Mouse (Mus musculus): Measurements from ENCODE around the gene Trpm8. TPM values are rescaled to one million over a fixed set of nuclear protein-coding genes. Genes with fewer than 3 reads are reported as not detected.
A peak's percentile ranks its signal among the peaks of the same experiment; 100 is the strongest.

Trpm8 gene
- polyA plus RNA-seq, 1 experiment from 2014 or later: not detected

- WGBS: 83% methylated on average over 11 of the region's 11 CpGs
Observed at GRCm38 (mm10) chr1:88366881-88367644, 89.6 kb downstream of the Trpm8 start.

DNA sequence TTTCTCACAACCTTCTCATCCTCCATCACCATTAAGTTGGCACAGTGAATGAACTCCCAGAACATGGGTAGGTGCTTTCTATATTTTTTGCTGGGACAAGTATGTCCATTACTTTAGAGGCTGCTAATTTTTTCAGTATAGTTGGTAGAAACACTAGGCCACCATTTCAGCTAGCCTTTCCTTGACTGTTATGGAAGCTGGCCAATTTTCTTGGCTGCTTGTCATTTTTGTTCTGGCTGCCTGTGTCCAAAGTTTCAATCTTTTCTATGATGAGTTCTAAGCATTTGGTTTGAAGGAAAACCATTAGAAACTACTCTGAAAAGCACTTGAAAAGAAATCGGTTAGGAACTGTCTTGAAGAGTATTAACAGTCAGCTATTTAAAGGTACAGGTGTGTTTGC is 101.0 kb downstream of the Trpm8 start:
- Histone ChIP-seq H3K4me3 (no peak overlapping the region), H3K27me3 (replicated peaks) (no peaks in the 10 kb centered on the region), H3K27ac (no peak overlapping the region), H3K9me3 (no peaks in the 10 kb centered on the region), H3K36me3 (no peaks in the 10 kb centered on the region), H3K4me2 (replicated peaks) (no peak overlapping the region), H3K9ac (no peak overlapping the region), H3K4me1 (no peaks in the 10 kb centered on the region)
- 95% methylated on average over 1 of the region's 1 CpGs for WGBS
- no peak for ATAC-seq (ENCODE audit: low FRiP score, low read depth)

More at GRCm38 (mm10) chr1:88366881-88367644, 89.6 kb downstream of the Trpm8 start:
- no peak for ATAC-seq (ENCODE audit: low FRiP score, low read depth)
- H3K36me3 ChIP-seq: no peaks in the 10 kb centered on the region
- no peak overlapping the region for H3K27ac ChIP-seq
- H3K27me3 ChIP-seq (replicated peaks): no peaks in the 10 kb centered on the region
- no peaks in the 10 kb centered on the region for H3K4me1 ChIP-seq
- H3K9ac ChIP-seq: no peak overlapping the region
- H3K9me3 ChIP-seq: 0 out of 2 replicates have a peak, but pooled peaks cover 3% of the 10 kb centered on the region
- H3K4me3 ChIP-seq: no peak overlapping the region
- H3K4me2 ChIP-seq (replicated peaks): no peak overlapping the region

DNA sequence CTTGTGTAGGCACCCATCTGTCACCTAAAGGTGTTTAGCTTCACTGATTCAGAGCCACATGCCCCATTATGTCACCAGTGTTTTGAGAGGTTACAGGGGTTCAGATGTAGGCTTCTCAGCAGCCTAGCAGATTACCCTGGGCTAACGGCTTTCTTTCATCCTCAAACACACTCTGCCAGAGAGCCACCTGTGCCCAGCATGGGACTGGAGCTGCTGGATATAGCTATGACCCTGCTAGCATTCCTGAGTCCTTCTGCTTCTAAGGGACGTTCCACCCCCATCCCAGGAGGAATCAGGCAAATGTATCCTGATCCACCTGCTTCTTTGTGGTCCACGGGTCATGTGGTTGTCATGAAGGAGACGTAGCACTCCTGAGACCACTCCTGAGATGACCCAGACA is 114.2 kb downstream of the Trpm8 start:
- H3K36me3 ChIP-seq: no peaks in the 10 kb centered on the region
- no peaks in the 10 kb centered on the region for H3K4me1 ChIP-seq
- no peak overlapping the region for H3K27ac ChIP-seq
- no peak overlapping the region for H3K9ac ChIP-seq
- 74% methylated on average over 4 of the region's 4 CpGs for WGBS
- H3K9me3 ChIP-seq: no peaks in the 10 kb centered on the region
- no peak overlapping the region for H3K4me2 ChIP-seq (replicated peaks)
- ATAC-seq (ENCODE audit: low FRiP score, low read depth): no peak
- no peaks in the 10 kb centered on the region for H3K27me3 ChIP-seq (replicated peaks)
- H3K4me3 ChIP-seq: no peak overlapping the region

DNA sequence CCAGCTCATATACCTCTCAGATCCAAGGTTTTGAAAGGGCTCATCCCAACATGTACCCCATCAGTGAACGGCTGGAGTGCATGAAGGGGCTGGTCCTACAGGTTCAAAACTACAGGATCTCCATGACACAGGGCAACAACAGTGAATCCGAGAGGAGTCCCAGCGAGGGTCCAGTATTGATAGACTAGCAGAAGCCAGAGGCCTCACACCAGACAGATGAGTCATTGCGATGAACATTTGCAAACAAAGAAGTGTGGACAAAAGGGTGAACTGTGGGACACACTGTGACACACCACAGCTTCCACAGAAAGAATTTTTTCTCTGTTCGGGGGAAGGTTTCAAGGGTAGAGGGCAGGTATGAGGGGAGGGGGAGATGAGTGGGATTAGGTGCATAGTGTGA is 115.9 kb downstream of the Trpm8 start:
- Histone ChIP-seq H3K9ac (no peak overlapping the region), H3K4me1 (no peaks in the 10 kb centered on the region), H3K4me3 (no peak overlapping the region), H3K27ac (no peak overlapping the region), H3K27me3 (replicated peaks) (no peaks in the 10 kb centered on the region), H3K4me2 (replicated peaks) (no peak overlapping the region), H3K36me3 (no peaks in the 10 kb centered on the region), H3K9me3 (no peaks in the 10 kb centered on the region)
- ATAC-seq (ENCODE audit: low FRiP score, low read depth): no peak
- 87% methylated on average over 5 of the region's 5 CpGs for WGBS

- no peak overlapping the region for H3K4me3 ChIP-seq
- ATAC-seq (ENCODE audit: low FRiP score, low read depth): no peak
- 86% methylated on average over 3 of the region's 3 CpGs for WGBS
Observed at GRCm38 (mm10) chr1:88403378-88403777, 125.9 kb downstream of the Trpm8 start.

DNA sequence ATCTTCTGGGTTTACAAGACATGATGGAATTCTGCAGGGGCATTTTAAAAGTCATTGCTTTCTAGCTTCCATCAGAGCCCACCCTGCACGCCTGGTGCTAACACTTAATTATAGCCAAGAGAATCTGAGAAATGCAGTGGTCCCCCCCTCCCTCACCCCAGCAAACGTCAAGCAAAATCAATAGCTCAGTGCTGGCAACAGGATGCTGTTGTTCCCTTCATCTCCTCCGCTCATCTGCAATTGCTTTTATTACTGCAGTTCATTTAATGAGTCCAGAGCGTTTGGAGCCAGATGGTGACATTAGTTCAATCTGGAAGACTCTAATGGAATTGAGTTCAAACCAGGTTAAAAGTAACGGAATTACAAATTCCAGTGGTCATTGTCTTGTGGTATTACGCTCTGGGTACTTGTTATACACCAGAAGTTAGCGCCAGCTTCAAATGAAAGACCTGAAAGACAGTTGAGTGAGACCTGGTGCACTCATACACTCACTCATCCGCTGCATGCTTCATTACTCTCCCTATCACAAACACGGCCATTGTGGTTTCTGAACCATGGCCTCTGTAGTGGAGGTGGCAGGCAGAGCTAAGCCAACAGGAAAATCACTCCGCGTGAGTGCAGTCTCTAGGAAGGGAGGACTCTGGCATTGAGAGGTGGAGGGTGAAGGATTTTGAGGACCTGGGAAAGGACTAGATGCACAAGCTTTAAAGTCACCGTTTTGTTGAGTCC is 128.8 kb downstream of the Trpm8 start:
- no peak overlapping the region for H3K27ac ChIP-seq
- ATAC-seq (ENCODE audit: low FRiP score, low read depth): peak; percentile 37; the same call in 1 of the 2 replicates
- H3K9ac ChIP-seq: no peak overlapping the region
- no peaks in the 10 kb centered on the region for H3K9me3 ChIP-seq
- no peak overlapping the region for H3K4me3 ChIP-seq
- 50% methylated on average over 12 of the region's 12 CpGs for WGBS
- no peaks in the 10 kb centered on the region for H3K27me3 ChIP-seq (replicated peaks)
- 0 out of 2 replicates have a peak, but pooled peaks cover 6% of the 10 kb centered on the region for H3K4me1 ChIP-seq
- no peaks in the 10 kb centered on the region for H3K36me3 ChIP-seq
- no peak overlapping the region for H3K4me2 ChIP-seq (replicated peaks)

More at GRCm38 (mm10) chr1:88403378-88403777, 125.9 kb downstream of the Trpm8 start:
- Histone ChIP-seq H3K4me1 (0 out of 2 replicates have a peak, but pooled peaks cover 6% of the 10 kb centered on the region), H3K27ac (no peak overlapping the region), H3K9ac (no peak overlapping the region), H3K36me3 (no peaks in the 10 kb centered on the region), H3K27me3 (replicated peaks) (no peaks in the 10 kb centered on the region), H3K9me3 (no peaks in the 10 kb centered on the region), H3K4me2 (replicated peaks) (no peak overlapping the region)

DNA sequence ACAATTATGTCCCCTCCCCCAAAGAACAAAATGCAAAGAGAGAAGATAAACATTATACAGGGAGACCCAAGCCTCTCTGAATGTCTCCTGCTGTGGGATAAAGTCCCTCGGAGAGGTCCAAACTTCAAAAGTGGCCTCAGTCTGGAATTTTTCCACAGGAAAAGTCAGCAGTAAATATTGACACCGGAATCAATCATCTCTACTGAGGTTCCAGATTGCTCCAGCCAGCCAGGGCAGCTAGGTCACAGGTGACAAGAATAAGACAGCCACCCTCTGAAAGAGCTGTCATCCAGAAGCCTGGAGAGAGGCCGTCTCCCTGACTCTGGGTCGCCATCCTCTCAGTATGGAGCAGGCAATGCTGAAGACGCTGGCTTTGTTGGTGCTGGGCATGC is 129.3 kb downstream of the Trpm8 start, which contains the start of gene Spp2:
Gene Spp2, plus strand, starts transcription at position 155 of the 392 bp plus-strand sequence.
- ATAC-seq (ENCODE audit: low FRiP score, low read depth): no peak
- 83% methylated on average over 5 of the region's 5 CpGs for WGBS
- no peak within 1 kb of the TSS for H3K9ac ChIP-seq
- no peaks in the 10 kb centered on the region for H3K27me3 ChIP-seq (replicated peaks)
- no peak within 1 kb of the TSS for H3K27ac ChIP-seq
- H3K4me3 ChIP-seq: no peak within 1 kb of the TSS
- no peaks in the 10 kb centered on the region for H3K36me3 ChIP-seq
- H3K4me2 ChIP-seq (replicated peaks): no peak within 1 kb of the TSS
- H3K4me1 ChIP-seq: 0 out of 2 replicates have a peak, but pooled peaks cover 6% of the 10 kb centered on the region
- H3K9me3 ChIP-seq: no peaks in the 10 kb centered on the region

- Histone ChIP-seq H3K27ac (no peak overlapping the region), H3K4me3 (no peak overlapping the region), H3K27me3 (replicated peaks) (no peaks in the 10 kb centered on the region), H3K4me2 (replicated peaks) (no peak overlapping the region), H3K36me3 (no peaks in the 10 kb centered on the region), H3K9me3 (no peaks in the 10 kb centered on the region), H3K9ac (no peak overlapping the region), H3K4me1 (0 out of 2 replicates have a peak, but pooled peaks cover 6% of the 10 kb centered on the region)
- ATAC-seq (ENCODE audit: low FRiP score, low read depth): no peak
- WGBS: 84% methylated on average over 4 of the region's 4 CpGs
Observed at GRCm38 (mm10) chr1:88408340-88408739, 130.9 kb downstream of the Trpm8 start.

GRCm38 (mm10) chr1:88412013-88412412 is 134.6 kb downstream of the Trpm8 start:
- H3K27ac ChIP-seq: no peak overlapping the region
- H3K4me1 ChIP-seq: no peaks in the 10 kb centered on the region
- no peak overlapping the region for H3K9ac ChIP-seq
- no peak overlapping the region for H3K4me3 ChIP-seq
- WGBS: 63% methylated on average over 5 of the region's 5 CpGs
- no peaks in the 10 kb centered on the region for H3K9me3 ChIP-seq
- no peak for ATAC-seq (ENCODE audit: low FRiP score, low read depth)
- no peaks in the 10 kb centered on the region for H3K27me3 ChIP-seq (replicated peaks)
- no peak overlapping the region for H3K4me2 ChIP-seq (replicated peaks)
- no peaks in the 10 kb centered on the region for H3K36me3 ChIP-seq

DNA sequence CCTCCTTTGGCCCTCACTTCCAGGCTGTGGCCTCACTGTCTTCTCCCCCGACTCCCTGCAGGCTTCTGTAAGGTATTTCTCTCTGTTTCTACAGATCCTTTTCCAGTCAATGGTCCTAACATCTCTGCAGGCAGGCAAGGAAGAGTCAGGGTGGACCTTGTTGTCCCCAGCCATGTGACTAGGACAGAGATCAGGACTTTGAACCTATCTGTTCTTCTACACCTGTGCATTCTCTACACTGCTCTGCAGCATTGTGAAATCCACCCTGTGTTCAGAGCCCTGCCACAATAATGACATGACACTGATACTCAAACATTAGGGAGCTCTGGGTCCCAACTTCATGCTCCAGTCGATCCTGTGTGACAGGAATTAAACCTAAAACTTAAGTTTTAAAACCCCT is 141.5 kb downstream of the Trpm8 start:
- no peaks in the 10 kb centered on the region for H3K4me1 ChIP-seq
- H3K27ac ChIP-seq: no peak overlapping the region
- H3K27me3 ChIP-seq (replicated peaks): no peaks in the 10 kb centered on the region
- no peak overlapping the region for H3K4me3 ChIP-seq
- H3K4me2 ChIP-seq (replicated peaks): no peak overlapping the region
- ATAC-seq (ENCODE audit: low FRiP score, low read depth): no peak
- no peaks in the 10 kb centered on the region for H3K36me3 ChIP-seq
- H3K9ac ChIP-seq: no peak overlapping the region
- no peaks in the 10 kb centered on the region for H3K9me3 ChIP-seq
- WGBS: 84% methylated on average over 2 of the region's 2 CpGs

GRCm38 (mm10) chr1:88422045-88422444 is 144.6 kb downstream of the Trpm8 start:
- Histone ChIP-seq H3K9ac (no peak overlapping the region), H3K27me3 (replicated peaks) (no peaks in the 10 kb centered on the region), H3K4me1 (no peaks in the 10 kb centered on the region), H3K4me2 (replicated peaks) (no peak overlapping the region), H3K9me3 (no peaks in the 10 kb centered on the region), H3K36me3 (no peaks in the 10 kb centered on the region), H3K27ac (no peak overlapping the region), H3K4me3 (no peak overlapping the region)
- no peak for ATAC-seq (ENCODE audit: low FRiP score, low read depth)
- 88% methylated on average over 10 of the region's 10 CpGs for WGBS

DNA sequence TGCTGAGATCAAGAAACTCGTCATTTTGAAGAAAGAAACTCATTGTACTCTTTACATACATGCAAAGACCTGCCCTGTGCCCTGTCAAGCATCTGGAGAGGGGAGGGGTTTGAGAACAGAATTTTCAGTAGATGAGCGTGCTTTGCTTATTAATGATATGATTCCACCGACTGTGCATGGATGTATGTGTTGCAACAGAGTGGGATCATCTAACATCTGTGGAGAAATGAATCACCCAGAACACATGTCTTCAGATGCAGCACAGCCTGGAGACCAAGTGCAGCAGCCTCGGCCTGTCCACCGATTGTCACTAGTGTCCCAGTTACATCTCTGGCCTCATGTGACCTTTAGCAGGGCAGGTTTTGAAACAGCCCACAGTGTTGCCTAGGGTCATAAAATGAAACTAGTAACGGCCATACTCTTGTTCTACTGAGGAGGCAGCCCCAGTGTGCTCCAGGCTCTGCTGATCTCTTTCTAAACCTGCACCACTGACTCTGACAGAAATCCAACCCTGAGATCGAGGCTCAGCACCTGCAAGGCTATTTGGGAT is 145.5 kb downstream of the Trpm8 start:
- Histone ChIP-seq H3K27ac (no peak overlapping the region), H3K36me3 (no peaks in the 10 kb centered on the region), H3K4me1 (no peaks in the 10 kb centered on the region), H3K4me3 (no peak overlapping the region), H3K9me3 (no peaks in the 10 kb centered on the region), H3K27me3 (replicated peaks) (no peaks in the 10 kb centered on the region), H3K9ac (no peak overlapping the region), H3K4me2 (replicated peaks) (no peak overlapping the region)
- WGBS: 71% methylated on average over 7 of the region's 7 CpGs
- ATAC-seq (ENCODE audit: low FRiP score, low read depth): no peak

Data from neural tube, embryonic 12.5 days (tissue).